Mouse (Mus musculus): ENCODE measurements at regions not wholly inside any gene's neighbourhood (a gene's known extent, or its start where the extent isn't known, plus 50 kb on each side); places are given as distances from the start of the nearest gene placed in this dataset.

- no peak for DNase-seq (ENCODE audit: inconsistent ontology term)
Measured at GRCm38 (mm10) chr3:35235066-35235465, 518.8 kb upstream of the Atp11b start.

- DNase-seq (ENCODE audit: inconsistent ontology term) = no peak
Measured at GRCm38 (mm10) chr3:35235772-35236171, 518.1 kb upstream of the Atp11b start.

DNA sequence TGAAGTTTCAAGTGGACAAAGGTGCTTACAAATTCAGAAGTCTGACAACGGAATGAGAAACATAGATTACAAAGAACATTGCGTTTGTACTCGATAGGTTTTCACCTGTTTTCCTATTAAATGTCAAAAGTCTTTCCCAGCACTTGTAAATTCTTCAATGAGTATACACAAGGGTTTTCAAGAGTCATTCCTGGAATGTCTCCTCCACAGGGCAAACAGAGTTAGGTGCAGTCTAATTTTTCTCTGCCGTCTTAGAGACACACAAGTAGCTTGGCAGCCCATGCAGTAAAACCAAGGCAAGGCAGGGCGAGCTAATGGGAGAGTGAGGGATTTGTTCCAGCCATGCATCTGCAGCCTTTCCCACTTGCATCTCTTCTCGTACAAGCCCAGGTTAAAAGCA, 516.6 kb upstream of the Atp11b start:
- no peak for DNase-seq (ENCODE audit: inconsistent ontology term)

DNA sequence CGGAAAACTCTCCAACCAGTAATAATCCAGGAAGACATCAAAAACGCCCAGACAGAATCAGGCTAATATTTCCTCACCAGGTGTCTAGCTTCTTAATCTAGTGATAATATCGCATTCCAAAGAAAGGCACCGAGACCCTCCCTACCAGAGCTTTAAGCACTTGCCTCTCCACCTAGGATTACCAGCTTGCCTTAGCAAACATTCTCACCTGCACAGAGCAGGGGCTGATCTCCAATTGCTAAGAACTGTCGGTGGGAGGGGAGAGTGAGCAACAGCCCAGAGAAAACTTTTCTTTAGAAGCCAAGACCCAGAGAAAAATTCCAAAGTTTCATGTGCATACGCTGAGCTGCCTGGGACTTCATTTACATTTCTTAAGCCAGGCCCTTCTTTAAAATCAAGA, 511.6 kb upstream of the Atp11b start:
- DNase-seq (ENCODE audit: inconsistent ontology term) = no peak

DNA sequence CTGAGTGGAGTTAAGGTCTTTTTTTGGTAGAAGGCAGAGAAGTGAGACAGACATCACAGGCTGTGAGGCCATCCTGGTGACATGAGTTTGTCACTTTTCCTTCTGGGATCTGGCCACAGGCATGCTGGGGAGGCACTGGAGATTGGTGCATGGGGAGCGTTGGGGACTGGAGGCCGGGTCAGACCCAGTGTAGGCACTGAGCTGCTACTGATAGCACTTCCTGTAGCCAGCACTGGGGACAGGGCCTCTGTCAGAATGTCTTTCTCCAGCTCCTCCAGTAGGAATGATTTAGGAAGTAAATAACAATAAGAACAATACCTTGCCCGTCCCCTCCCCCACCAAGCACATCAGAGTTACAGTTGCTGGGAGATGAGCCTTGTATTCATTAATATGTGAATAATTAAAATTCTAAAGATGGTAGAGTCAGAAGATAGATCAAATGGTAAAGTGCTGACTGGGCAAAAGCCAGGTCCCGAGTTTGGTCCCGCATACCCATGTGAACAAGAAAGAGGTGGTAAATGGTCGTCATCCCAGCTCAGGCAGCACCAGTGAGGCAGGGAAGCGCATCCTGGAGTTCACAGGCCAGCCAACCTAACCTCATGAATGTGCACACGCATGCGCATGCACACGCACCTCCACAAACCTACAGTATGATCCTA, 510.9 kb upstream of the Atp11b start:
- no peak for DNase-seq (ENCODE audit: inconsistent ontology term)

- DNase-seq (ENCODE audit: inconsistent ontology term) = no peak
Measured at GRCm38 (mm10) chr3:35245003-35245402, 508.9 kb upstream of the Atp11b start.

GRCm38 (mm10) chr3:35245946-35246665, 507.8 kb upstream of the Atp11b start:
- DNase-seq (ENCODE audit: inconsistent ontology term) = no peak

DNA sequence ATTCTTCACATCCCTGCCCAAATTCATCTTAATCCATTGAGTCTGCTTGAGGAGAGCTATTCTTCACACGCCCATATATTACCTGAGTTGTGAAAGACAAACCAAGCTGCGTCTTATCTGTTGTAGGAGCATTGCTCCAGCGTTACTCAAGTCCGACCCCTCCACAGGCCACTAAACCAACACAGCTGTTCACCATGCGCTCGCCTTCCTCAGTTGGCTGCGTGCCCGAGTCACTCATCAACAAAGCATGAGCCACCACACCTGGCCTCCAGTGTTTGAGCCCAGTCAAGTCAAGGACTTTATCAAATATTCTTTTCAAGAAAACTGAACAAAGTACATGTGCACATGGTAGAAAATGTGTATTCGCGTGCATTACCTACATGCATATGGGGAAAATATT, 504.7 kb upstream of the Atp11b start:
- DNase-seq (ENCODE audit: inconsistent ontology term) = no peak

- DNase-seq (ENCODE audit: inconsistent ontology term) = no peak
Measured at GRCm38 (mm10) chr3:35250092-35250749, 503.7 kb upstream of the Atp11b start.

- DNase-seq (ENCODE audit: inconsistent ontology term) = no peak
Measured at GRCm38 (mm10) chr3:35253861-35254260, 500.0 kb upstream of the Atp11b start.

DNA sequence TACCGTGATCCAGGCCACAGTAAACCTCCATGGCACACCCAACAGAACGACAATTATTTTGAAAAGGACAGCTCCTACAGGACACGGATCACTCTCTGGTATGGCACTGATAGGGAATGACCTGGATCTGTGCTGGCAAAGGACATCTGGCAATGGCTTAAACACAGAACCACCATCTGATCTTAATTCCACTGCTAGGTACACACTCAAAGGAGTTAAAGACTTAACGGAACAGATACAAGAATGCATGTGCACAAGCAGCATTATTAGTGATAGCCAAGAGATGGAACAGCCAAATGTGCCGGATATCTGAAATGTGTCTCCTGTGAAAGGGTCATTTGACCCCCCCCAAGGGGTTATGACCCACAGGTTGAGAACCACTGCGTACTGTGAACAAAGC, 493.0 kb upstream of the Atp11b start:
- no peak for DNase-seq (ENCODE audit: inconsistent ontology term)

DNA sequence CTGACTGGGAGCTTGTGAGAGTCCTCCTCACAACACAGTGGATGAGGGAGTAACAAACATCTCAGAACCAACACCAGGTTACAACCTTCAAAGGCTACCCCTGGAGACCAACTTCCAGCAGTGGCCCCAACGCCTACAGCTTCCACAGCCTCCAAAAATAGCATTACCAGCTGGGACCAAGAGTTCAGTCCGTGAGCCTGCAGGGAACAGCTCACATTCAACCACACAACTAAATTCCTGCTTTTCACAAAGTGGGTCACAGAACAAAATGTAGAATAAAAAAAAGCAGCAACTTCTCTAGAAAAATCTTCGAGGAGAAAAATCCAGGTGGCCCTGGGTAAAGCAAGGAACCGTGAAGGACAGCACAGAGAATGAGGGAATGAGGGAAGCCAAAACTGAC, 485.0 kb upstream of the Atp11b start:
- DNase-seq (ENCODE audit: inconsistent ontology term) = peak; percentile 56

DNA sequence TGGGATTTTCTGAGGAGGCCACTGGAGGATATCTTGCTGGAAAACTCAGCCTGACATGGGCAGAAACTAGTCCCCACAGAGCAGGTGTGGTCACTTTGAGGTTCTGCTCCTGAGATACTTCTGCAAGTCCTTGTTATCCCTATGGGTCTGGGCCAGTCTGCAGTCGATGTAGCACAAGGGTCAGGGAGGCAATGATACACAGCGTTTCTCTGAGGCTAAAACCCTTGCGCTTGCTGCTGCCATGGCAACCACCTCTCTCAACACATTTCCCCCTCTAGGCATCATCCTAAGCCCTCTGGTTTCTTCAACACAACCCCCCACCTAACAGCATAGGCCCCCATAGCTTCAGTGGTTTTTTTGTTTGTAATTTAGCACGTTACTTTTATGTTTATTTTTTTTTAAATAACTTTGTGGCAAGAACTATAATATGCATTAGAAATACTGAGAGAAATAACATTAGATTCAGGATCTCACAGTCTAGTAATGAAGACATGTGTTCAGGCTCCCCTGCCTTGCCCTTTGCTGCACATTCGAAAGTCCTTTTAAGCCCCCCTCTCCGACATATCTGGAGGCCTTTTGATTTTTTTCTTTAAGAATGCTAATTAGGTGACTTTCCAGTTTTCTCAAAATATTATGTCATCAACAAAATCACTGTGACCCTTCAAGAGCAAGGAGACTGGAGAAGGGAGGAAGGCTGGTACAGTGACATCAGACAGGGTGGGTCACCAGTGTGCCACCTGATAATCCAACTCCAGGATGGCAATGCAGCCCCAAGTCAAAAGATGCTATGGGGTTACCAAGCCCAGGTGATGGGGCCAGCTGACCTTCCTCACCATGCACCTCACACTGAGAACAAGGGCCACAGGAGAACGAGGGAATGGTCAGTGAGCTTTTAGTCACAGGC, 483.7 kb upstream of the Atp11b start:
- DNase-seq (ENCODE audit: inconsistent ontology term) = no peak

GRCm38 (mm10) chr3:35273546-35273945, 480.4 kb upstream of the Atp11b start:
- peak; percentile 19 for DNase-seq (ENCODE audit: inconsistent ontology term)

DNA sequence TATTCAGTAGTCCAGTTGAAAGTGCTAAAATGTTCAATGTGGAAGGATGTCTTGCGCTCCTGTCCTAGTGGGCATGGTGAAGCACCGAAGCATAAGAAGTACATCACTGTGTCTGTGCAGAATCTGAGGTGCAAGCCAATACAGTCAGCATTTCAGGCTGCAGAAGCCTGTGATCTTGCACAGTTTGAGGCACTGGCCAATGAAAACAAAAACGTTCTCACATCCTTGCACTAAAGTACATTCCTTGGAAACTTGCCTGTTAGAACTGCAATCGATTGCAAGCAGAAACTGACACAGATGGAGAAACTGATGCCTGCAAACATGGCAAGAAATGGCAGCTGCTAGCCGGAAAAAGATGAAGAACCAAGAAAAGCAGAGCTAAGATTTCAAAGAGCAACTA, 472.9 kb upstream of the Atp11b start:
- DNase-seq (ENCODE audit: inconsistent ontology term) = no peak

- DNase-seq (ENCODE audit: inconsistent ontology term) = no peak
Measured at GRCm38 (mm10) chr3:35282106-35282505, 471.8 kb upstream of the Atp11b start.

DNA sequence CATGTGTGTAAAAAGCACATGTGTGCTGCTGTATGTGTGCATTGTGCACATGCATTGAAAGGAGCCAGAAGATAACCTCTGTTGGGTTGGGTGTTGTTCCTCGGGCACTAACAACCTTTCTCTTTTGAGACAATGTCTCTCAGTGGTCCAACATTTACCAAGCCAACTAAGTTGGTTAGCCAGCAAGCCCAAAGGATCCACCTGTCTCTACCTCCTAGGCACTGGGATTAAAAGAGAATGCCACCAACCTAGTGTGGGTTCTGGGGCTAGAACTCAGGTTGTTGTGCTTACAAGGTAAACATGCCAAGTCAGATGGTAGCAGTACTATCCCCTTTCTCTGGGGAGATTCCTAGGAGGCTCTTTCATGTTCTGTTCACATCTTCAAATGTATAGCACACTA, 459.1 kb upstream of the Atp11b start:
- DNase-seq (ENCODE audit: inconsistent ontology term) = no peak

- no peak for DNase-seq (ENCODE audit: inconsistent ontology term)
Measured at GRCm38 (mm10) chr3:35295746-35296145, 458.2 kb upstream of the Atp11b start.

DNA sequence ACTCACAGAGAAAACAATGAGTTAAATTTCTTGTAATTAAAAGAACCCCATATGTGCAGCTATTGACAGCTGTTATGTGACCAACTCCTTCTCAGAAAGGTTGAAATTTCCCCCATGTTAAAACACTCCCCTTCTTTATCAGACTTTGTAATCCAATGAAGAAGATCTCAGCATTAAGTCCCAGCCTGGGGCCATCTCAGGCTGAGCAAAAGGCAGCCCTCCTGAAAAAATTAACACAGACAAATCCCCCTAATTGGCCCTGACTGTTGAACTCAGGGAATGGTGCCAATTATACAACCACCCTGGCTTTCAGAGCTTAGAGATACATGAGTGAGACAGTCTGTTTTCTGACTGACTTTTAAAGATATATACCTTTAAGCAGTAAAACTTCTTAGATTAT, 454.9 kb upstream of the Atp11b start:
- DNase-seq (ENCODE audit: inconsistent ontology term) = no peak

DNA sequence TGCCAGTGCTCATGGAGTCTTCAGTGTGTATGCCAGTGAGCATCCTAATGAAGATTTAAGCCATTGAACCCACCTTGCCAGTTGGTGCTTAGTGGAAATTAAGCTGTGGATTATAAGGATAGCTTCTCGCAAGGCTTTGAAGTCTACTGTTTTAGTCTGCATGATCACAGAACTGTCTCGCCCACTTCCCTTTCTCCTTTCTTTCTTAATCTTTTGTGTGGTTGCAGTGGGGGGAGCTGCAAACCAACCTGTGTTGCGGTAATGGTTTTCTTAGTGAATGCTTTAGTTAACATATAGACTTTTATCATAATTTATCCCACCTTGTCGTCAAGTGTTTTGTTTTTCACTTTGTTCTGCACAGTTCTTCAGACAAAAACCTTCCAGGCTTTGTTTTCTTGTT, 447.9 kb upstream of the Atp11b start:
- no peak for DNase-seq (ENCODE audit: inconsistent ontology term)

GRCm38 (mm10) chr3:35314177-35314576, 439.7 kb upstream of the Atp11b start:
- DNase-seq (ENCODE audit: inconsistent ontology term) = no peak

- no peak for DNase-seq (ENCODE audit: inconsistent ontology term)
Measured at GRCm38 (mm10) chr3:35315162-35315561, 438.7 kb upstream of the Atp11b start.

All from Muller cell, postnatal 12 days (primary cell).